Mouse (Mus musculus): Measurements from ENCODE around the gene C2cd4d. TPM values are rescaled to one million over a fixed set of nuclear protein-coding genes. Genes with fewer than 3 reads are reported as not detected.

Gene C2cd4d
- 1.3 and 2.2 TPM in 2 replicates for polyA plus RNA-seq (2012; rRNA removed)
- 4.4 and 5.0 TPM in 2 replicates for polyA plus RNA-seq (2014; fragmentation: Nextera tagmentation; extraction: Ambion mirVana)

DNA sequence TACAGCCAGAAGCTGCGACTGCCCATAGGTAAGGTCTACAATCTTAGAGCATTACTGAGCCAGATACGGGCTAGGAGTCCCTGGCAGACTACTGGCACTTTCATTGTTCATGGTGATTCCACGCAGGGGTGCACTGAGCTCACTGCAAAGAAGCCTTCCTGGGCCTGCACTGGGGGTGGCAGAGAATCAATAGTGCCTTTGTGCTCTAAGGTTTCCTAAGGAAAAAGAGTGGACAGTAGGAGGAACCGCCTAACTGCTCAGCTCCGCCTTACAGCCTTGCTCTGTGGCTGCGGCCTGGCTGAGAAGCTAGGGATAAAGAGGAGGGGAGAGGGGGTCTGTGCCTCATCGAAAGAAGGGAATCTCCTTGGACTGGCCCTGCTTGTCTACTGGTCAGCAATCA is at the start of gene C2cd4d:
Gene C2cd4d (plus strand): TSS at position 301 of the 400 bp plus-strand sequence.
- peak within 1 kb of the TSS; percentile 94 for H3K4me2 ChIP-seq (replicated peaks; ENCODE audit: low read depth, low read length, severe bottlenecking)
- no peak for TF ChIP-seq POLR2A (IDR thresholded peaks at IDR 0.05; ENCODE audit: borderline replicate concordance, extremely low read depth, insufficient read depth, insufficient read length)
- peak within 1 kb of the TSS; percentile 88 for H3K9ac ChIP-seq (ENCODE audit: low read depth, low read length, severe bottlenecking)
- 54% methylated on average over 7 of the region's 7 CpGs for WGBS
- H3K27ac ChIP-seq (replicated peaks; ENCODE audit: low read depth, low read length), result no peak within 1 kb of the TSS
- DNase-seq (ENCODE audit: low spot score), result no peak
- H3K4me1 ChIP-seq (ENCODE audit: control insufficient read depth, insufficient read depth, low read length), result no peaks in the 10 kb centered on the region; the same call in 1 of the 2 replicates
- H3K36me3 ChIP-seq (ENCODE audit: control insufficient read depth, insufficient read depth, low read length), result 0 out of 2 replicates have a peak, but pooled peaks cover 2% of the 10 kb centered on the region
- peak within 1 kb of the TSS; percentile 61 for H3K4me3 ChIP-seq (replicated peaks; ENCODE audit: low read length)
- ATAC-seq (ENCODE audit: low FRiP score, low read depth), result no peak
- H3K9me3 ChIP-seq (ENCODE audit: control insufficient read depth, low read length), result no peaks in the 10 kb centered on the region
- peaks cover 24% of the 10 kb centered on the region; the same call in 1 of the 2 replicates for H3K27me3 ChIP-seq (ENCODE audit: control insufficient read depth, insufficient read depth, low read length)

DNA sequence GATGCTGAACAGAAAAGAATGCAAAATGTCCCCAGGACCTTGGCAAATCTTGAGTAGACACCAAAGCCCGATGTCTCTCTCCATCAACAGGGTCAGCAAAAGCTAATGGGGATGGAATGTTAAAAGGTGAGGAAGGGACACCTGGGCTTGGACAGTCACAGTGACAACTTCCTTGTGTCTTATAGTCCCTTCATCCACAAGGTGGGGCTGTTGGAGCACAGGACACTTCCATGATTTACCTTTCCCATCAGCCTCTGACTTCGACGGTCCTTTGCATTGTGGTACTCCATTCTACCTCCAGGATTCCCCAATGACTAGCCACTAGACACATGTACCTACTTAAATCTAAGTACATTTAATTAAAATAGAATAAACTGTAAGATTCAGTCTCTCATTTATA is 33.6 kb upstream of the C2cd4d start:
- no peak overlapping the region for H3K4me2 ChIP-seq (replicated peaks; ENCODE audit: low read depth, low read length, severe bottlenecking)
- no peaks in the 10 kb centered on the region for H3K9me3 ChIP-seq (ENCODE audit: control insufficient read depth, low read length)
- no peaks in the 10 kb centered on the region for H3K4me1 ChIP-seq (ENCODE audit: control insufficient read depth, insufficient read depth, low read length)
- no peak for TF ChIP-seq POLR2A (IDR thresholded peaks at IDR 0.05; ENCODE audit: borderline replicate concordance, extremely low read depth, insufficient read depth, insufficient read length)
- ATAC-seq (ENCODE audit: low FRiP score, low read depth), result no peak
- no peak overlapping the region for H3K27ac ChIP-seq (replicated peaks; ENCODE audit: low read depth, low read length)
- H3K36me3 ChIP-seq (ENCODE audit: control insufficient read depth, insufficient read depth, low read length), result peaks cover 6% of the 10 kb centered on the region; the same call in 1 of the 2 replicates
- no peak overlapping the region for H3K9ac ChIP-seq (ENCODE audit: low read depth, low read length, severe bottlenecking)
- H3K27me3 ChIP-seq (ENCODE audit: control insufficient read depth, insufficient read depth, low read length), result no peaks in the 10 kb centered on the region
- H3K4me3 ChIP-seq (replicated peaks; ENCODE audit: low read length), result no peak overlapping the region
- DNase-seq (ENCODE audit: low spot score), result no peak
- WGBS, result 71% methylated on average over 3 of the region's 3 CpGs

DNA sequence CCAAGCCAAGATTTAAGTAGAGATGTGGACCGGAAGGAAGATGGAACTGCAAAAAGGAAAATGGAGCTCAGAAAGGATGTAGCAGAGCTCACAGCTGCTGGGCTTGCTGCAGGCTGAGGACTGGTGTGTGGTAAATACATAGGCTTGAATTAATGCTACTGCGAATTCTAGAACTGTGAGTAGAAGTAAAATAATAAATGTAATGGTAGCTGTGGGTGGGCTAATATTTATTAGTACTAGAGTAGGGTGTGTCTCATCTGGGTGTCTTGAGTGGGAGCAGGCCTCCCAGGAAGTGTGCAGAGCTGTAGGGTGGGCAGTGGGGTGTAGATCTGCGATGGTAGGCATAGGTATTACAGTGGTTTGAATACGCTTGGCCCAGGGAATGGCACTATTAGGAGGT is 27.8 kb upstream of the C2cd4d start:
- H3K36me3 ChIP-seq (ENCODE audit: control insufficient read depth, insufficient read depth, low read length), result peaks cover 6% of the 10 kb centered on the region; the same call in 1 of the 2 replicates
- no peak overlapping the region for H3K9ac ChIP-seq (ENCODE audit: low read depth, low read length, severe bottlenecking)
- no peak for DNase-seq (ENCODE audit: low spot score)
- TF ChIP-seq POLR2A (IDR thresholded peaks at IDR 0.05; ENCODE audit: borderline replicate concordance, extremely low read depth, insufficient read depth, insufficient read length), result no peak
- ATAC-seq (ENCODE audit: low FRiP score, low read depth), result no peak
- no peaks in the 10 kb centered on the region for H3K27me3 ChIP-seq (ENCODE audit: control insufficient read depth, insufficient read depth, low read length)
- no peaks in the 10 kb centered on the region for H3K9me3 ChIP-seq (ENCODE audit: control insufficient read depth, low read length)
- WGBS, result 89% methylated on average over 4 of the region's 4 CpGs
- no peaks in the 10 kb centered on the region for H3K4me1 ChIP-seq (ENCODE audit: control insufficient read depth, insufficient read depth, low read length)
- no peak overlapping the region for H3K4me2 ChIP-seq (replicated peaks; ENCODE audit: low read depth, low read length, severe bottlenecking)
- no peak overlapping the region for H3K27ac ChIP-seq (replicated peaks; ENCODE audit: low read depth, low read length)
- H3K4me3 ChIP-seq (replicated peaks; ENCODE audit: low read length), result no peak overlapping the region

DNA sequence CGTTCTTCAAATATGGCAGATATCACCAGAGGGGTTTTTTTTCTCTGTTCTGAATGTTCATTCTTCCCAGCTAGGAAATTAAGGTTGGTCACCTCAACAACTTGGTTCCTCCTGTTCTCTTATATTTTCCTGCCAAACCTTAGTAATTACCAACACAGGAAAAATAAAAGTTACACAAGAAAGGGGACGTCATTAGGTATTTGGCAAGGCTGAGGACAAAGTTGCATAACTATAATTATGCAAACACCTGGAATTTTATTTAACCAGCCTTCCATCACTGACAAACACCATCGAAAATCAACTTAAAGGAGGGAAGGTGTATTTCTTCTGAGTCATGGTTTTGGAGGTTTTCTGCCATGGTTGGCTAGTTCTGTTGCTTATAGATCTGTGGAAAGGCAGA is 23.7 kb upstream of the C2cd4d start:
- ATAC-seq (ENCODE audit: low FRiP score, low read depth) (no peak), DNase-seq (ENCODE audit: low spot score) (no peak)
- WGBS, result 78% methylated on average over 3 of the region's 3 CpGs
- Histone ChIP-seq H3K36me3 (ENCODE audit: control insufficient read depth, insufficient read depth, low read length) (no peaks in the 10 kb centered on the region), H3K27ac (replicated peaks; ENCODE audit: low read depth, low read length) (no peak overlapping the region), H3K9ac (ENCODE audit: low read depth, low read length, severe bottlenecking) (no peak overlapping the region), H3K27me3 (ENCODE audit: control insufficient read depth, insufficient read depth, low read length) (no peaks in the 10 kb centered on the region), H3K9me3 (ENCODE audit: control insufficient read depth, low read length) (no peaks in the 10 kb centered on the region), H3K4me3 (replicated peaks; ENCODE audit: low read length) (no peak overlapping the region), H3K4me2 (replicated peaks; ENCODE audit: low read depth, low read length, severe bottlenecking) (no peak overlapping the region), H3K4me1 (ENCODE audit: control insufficient read depth, insufficient read depth, low read length) (no peaks in the 10 kb centered on the region)
- TF ChIP-seq POLR2A (IDR thresholded peaks at IDR 0.05; ENCODE audit: borderline replicate concordance, extremely low read depth, insufficient read depth, insufficient read length), result no peak

- DNase-seq (ENCODE audit: low spot score) (no peak), ATAC-seq (ENCODE audit: low FRiP score, low read depth) (no peak)
- no peak within 1 kb of the TSS for H3K4me2 ChIP-seq (replicated peaks; ENCODE audit: low read depth, low read length, severe bottlenecking)
- no peaks in the 10 kb centered on the region for H3K9me3 ChIP-seq (ENCODE audit: control insufficient read depth, low read length)
- no peak for TF ChIP-seq POLR2A (IDR thresholded peaks at IDR 0.05; ENCODE audit: borderline replicate concordance, extremely low read depth, insufficient read depth, insufficient read length)
- H3K9ac ChIP-seq (ENCODE audit: low read depth, low read length, severe bottlenecking), result no peak within 1 kb of the TSS
- no peak within 1 kb of the TSS for H3K27ac ChIP-seq (replicated peaks; ENCODE audit: low read depth, low read length)
- no peak within 1 kb of the TSS for H3K4me3 ChIP-seq (replicated peaks; ENCODE audit: low read length)
- H3K36me3 ChIP-seq (ENCODE audit: control insufficient read depth, insufficient read depth, low read length), result no peaks in the 10 kb centered on the region
- 56% methylated on average over 3 of the region's 3 CpGs for WGBS
- no peaks in the 10 kb centered on the region for H3K27me3 ChIP-seq (ENCODE audit: control insufficient read depth, insufficient read depth, low read length)
- no peaks in the 10 kb centered on the region for H3K4me1 ChIP-seq (ENCODE audit: control insufficient read depth, insufficient read depth, low read length)
These were observed 20.2 kb upstream of the C2cd4d start, which contains the start of gene Them5 for GRCm38 (mm10) chr3:94341959-94342422. Them5 (plus strand) TSS chr3:94342099.
